Mouse (Mus musculus) frontal cortex, adult (tissue): ENCODE results near the gene Ces3a.
"Not testable (repeated sequence)": the region's sequence is repeated elsewhere in the genome, so short reads cannot be mapped to it uniquely, and the experiment has no call there.

ENCODE experiments used
- ATAC-seq: cut with Nextera tagmentation; 2 replicates; pipeline ENCODE4 v1.9.2; 2017; ENCODE audit warnings: mild to moderate bottlenecking, moderate library complexity, mixed read lengths; ENCODE audit not compliant: low TSS enrichment

Ces3a gene

DNA sequence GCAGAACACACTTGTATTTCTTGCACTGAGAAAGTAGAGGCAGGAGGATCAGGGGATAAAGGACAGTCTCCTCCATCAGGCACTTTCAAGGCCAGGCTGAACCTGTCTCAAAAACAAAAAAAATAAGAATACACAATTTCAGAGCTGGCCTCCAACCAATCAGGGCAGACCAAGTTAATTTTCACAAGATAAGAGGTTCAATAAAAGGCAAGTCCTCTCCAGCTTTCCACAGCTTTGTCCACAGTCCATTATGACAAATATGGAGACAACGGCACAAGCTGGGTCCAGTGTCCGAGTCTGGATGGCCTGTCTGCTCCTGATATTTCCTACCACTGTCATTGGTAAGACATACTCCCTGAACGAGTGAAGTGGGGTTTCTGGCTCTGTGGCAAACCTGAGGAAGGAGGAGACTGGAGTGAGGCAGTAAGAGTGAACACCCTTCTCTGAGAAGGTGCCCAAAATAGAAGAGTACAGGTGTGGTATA lies at the start of gene Ces3a:
Gene Ces3a, plus strand, starts transcription at position 231 of the 484 bp plus-strand sequence.
- ATAC-seq = no peak

DNA sequence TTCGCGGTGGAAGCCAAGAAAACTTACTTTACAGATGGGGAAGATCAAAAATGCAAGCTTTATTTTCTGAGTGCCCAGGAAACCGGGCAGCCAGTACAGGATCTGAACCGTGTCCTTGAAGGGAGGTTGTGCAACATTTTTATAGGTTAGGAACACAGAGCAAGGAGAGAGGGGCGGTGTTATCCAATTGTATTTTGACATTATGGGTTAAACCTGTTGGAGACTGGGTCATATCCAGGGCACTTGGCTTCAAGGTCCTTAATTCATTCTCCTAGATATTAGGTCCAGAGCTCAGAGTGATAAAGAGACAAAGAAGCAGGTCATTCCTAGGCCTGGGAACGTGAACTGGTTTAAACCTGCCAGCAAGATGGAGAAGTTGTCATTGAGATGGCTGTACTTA lies 49.2 kb upstream of the Ces3a start:
- ATAC-seq = no peak

DNA sequence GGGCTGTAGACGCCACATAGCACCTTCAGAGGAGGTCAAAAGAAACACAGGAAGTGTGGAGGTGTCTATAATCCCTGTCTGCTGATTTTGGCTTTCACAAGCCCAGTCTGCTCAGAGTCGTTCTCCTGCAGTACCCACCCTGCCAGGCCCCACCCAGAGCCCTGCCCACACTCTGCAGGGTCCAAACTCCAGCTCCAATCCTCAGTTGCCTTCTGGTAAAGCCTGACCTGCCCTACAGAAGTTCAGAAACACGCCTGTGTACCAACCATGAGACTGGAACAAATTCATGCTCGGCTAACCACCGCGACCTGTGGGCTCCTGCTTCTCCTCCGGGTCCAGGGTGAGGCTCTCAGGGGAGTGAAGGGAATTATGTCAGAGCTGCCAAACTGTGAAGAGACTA lies 47.8 kb upstream of the Ces3a start, which contains the start of gene Ces2h:
Gene Ces2h, plus strand, starts transcription at position 268 of the 400 bp plus-strand sequence.
- no peak for ATAC-seq

DNA sequence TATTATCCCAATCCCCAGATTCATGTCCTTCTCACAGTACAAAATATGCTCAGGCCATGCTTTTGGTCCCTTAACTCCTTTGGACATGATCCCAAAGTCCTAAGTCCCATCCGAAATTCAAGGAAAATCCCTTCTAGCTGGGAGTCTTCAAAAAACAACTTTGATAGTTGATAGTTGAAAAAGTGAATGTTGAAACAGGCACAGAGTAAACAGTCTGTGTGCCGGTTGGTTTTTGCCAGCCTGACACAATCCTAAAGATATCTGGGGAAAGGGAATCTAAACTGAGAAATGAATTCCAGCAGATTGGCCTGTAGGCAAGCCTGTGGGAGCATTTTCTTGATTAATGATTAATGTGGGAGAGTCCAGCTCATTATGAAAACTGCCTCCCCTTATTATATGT lies 38.4 kb upstream of the Ces3a start:
- no peak for ATAC-seq

DNA sequence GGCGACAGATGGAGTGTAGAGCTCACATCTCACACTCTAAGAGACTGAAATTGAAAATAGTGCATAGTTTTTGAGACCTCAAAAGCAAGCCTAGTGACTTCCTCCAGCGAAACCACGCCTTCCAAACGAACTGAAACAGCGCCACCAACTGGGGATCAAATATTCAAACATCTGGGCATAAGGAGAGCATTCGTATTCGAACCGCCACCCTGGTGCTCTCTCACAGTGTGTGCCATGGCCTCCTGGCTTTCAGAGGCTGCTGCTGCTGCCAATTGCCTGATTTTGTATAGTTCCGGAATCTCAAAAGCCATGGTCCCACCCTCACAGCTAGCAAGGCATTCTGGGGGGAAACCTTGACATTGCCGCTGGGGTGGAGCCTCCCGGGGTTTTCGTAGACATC lies 37.3 kb upstream of the Ces3a start:
- ATAC-seq = no peak

DNA sequence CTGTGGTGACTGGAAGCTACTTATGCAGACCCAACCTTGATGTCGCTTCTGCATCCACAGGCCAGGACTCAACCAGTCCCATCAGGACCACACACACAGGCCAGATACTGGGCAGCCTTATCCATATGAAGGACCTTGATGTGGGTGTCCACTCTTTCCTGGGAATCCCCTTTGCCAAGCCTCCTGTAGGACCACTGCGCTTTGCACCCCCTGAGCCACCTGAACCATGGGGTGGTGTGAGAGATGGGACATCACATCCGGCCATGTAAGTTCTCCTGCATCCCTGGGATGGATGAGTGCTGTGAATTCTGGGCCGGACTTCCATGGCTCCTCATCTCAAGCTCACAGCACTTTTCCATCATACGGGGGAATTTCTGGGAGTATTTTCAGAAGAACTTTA lies 34.0 kb upstream of the Ces3a start:
- ATAC-seq = no peak

DNA sequence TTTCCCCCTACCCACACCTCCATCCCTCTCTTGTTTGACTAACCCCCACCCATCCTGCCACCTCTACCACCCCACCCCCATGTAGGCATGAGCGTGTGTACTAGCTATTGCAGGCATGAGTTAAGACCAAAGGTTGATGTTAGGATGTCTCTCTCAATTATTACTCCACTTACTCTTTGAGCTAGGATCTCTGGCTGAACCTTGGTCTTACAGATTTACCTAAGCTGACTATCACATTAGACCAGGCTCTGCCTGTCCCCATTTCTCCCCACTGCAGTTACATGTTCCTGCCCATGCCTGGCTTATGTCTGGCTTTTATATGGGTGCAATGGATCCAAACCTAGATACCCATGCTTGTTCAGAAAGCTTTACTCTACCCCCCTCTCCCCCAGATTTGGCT lies 26.4 kb upstream of the Ces3a start:
- ATAC-seq = no peak

DNA sequence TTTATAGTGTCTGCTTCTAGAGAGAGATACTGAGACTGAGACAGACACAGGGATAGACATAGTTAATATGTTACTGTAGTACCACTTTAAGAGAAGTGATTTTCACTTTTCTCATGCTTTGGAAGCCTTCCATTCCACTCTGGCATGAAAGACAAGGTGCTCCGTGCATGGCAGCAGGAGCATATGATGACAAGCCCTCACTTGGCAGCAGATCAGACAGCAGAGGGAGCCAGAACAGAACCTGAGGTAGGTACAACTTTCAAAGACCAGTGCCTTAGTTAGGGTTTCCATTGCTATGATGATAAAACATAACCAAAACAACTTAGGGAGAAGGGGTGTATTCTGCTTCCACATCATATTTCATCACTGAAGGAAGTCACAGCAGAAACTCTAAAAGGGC lies 25.3 kb upstream of the Ces3a start:
- no peak for ATAC-seq

DNA sequence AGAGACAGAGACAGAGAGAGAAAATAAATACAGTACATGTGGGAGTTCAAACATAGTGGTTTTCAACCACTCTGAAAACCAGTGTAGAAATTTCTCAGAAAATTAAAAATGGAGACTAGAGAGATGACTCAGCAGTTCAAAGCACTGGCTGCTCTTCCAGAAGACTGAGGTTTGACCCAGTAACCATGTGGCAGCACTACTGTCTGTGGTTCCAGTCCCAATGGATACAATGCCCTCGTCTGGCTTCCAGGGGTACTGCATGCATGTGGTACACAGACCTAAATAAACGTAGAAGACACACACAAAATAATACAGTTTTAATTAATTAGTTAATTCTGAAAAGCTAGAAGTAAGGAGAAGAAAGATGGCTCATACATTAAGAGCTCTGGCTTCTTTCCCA lies 23.4 kb upstream of the Ces3a start:
- ATAC-seq = no peak

DNA sequence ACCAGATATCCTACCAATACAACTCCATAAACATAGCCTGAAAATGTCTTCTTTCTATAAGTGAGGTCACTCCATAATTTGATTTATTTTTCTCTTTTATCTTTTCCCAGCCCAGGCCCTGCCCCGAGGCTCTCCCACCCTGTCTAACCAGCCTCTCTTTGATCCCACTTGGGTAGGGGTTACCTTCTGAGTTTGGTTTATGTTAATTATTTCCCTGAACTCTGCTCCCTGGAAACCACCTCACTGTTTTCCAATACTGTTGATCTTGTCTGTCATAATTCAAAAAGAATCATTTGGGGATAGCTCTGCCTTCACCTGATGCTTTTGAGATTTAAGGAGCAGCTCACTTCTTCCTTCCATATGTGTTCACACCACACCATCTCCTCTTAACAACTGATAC lies 4.9 kb upstream of the Ces3a start:
- ATAC-seq = no peak

DNA sequence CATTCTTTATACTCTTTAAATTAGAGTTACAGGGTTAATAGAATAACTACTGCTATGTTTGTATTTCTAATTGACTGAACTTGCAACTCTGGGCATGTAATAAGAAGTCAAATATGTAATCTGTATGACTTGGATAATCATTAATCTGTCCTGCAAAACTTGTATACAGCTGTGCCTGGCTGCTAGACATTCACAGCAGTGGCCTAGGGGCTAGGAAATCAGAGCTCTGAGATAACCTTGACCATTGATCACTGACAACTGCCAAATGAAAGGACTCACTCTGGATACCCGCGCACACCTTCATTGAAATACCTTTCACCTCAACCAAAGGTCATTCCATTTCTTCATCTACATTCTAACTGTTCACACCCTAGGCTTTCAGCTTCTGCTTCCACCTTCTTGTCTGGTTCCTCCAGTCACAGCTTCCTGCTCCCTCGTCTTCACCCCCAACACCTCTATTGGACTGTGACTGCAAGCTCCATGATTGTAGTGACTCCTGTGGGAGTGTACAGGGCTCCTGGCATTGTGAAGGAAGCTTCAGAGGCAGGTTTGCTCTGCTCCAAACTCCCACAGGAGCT lies 2.5 kb upstream of the Ces3a start:
- ATAC-seq = no peak

DNA sequence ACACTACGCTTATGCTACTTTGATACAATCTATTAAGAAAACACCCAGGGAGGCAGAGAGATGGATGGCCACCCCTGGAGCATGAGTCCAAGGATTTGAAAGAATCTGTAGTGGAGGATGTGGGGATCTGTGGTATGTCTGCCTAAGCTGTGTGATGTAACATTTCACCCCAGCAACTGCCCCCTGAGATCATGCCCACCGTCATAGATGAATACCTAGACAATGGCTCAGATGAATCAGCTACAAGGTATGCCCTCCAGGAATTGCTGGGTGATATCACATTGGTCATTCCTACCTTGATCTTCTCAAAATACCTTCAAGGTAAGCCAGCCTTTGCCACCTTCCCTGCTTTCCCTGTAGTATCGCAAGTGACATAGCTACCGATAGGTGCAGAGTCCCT lies 7.8 kb downstream of the Ces3a start:
- ATAC-seq = no peak

DNA sequence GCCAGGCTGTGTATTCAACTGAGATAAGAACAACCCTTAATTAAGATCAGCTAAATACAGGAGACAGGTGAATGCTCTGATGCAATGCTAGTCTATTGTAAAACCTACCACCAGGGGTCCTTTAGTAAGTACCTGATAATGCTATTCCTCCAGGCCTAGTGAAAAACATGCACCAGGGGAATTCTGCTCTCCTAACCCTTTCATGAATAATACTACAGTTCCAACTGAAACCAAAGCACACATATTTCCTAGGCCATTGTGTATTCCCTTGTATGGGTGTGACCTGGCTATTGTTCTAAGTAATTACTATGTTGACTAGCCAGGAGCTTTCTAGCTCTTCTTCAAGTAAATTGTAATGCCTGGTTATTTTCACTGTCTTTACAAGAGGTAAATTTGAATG lies 11.7 kb downstream of the Ces3a start:
- no peak for ATAC-seq

DNA sequence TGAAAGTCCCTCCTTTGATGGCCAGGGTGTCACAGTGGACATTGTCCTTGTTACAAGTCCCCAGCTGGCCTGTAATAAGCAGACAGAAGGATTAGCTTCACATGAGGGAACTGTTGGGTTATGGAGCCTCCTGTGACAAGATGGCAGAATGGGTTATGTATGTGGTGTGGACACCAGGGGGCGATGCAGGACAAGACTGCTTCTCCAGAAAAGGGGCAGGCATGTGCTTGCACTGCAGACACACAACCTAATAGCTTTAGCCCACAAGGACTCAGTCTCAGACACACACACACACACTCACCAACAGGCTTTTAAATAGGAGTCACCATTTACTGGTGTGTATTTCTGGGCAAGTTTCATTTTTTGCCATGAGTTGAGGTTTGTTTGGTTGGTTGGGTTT lies 18.4 kb downstream of the Ces3a start:
- no peak for ATAC-seq

DNA sequence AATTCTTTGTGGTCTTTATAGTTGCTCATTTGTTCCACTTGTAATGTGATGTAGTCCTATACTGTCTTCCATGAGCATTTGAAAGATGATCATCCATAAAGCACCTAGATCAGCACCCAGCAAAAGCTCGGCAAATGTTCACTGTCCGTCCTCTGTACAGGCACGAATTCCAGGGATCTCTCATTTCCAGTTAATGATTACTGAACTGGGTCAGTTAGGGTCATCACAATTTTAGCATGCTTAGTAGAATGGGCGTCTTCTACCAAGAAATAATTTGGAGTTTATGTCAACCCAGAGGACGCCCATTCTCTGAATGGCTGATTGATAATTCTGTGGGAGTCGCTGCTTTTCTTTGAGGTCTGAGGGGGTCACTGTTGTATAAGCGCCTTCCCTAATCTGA lies 19.5 kb downstream of the Ces3a start:
- not testable (repeated sequence) for ATAC-seq

DNA sequence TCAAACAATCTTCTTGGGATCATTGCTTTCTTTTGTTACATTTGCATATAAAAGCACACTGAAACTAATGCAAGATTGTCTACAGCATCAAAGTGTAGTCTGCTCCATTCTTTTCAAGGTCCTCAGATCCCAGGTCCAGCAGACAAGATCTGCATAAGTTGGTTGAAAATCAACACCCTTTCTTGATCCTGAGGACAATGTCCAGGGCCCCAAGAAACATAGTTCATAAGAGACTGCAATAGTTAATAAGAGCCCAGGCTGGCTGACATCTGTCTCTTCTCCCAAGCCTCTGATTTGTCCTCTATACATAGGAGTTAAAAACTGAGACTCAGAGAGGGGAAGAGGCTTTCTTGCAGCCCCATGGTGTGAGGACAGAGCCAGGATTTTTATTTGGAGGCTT lies 20.6 kb downstream of the Ces3a start:
- no peak for ATAC-seq

DNA sequence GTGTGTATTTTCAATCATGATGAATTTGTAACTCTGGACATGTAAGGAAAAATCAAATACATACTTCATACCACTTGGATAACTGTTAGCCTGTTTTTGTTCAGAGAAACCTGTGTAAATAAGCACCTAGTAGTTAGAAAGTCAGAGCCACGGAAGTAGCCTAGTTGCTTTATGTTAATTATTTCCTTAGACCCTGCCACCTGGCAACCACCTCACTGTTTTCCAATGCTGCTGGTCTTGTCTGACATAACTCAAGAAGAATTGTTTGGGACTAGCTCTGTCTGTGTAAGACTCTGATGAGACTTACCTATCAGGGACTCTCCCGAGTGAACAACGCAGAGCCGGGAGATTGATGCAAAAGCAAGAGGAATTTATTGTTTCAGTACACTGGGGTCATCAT lies 28.2 kb downstream of the Ces3a start:
- ATAC-seq = no peak

DNA sequence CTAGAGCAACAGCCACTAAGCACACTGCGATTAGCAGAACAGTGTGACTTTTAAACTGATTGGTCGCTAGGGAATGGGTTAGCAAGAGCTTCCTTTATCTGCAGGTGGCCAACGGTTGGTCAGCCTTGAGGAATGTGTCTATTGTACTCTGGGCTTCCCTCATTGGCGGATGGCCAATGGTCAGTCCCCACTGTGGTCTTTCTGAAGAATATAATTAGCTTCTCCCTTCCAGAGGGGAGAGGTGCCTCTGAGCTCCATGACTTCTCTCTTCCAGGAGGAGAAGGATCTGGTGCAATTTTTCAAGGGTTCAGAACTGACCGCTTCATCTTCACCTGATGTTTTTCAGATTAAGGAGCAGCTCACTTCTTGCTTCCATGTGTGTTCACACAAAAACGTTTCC lies 28.7 kb downstream of the Ces3a start:
- ATAC-seq = no peak

DNA sequence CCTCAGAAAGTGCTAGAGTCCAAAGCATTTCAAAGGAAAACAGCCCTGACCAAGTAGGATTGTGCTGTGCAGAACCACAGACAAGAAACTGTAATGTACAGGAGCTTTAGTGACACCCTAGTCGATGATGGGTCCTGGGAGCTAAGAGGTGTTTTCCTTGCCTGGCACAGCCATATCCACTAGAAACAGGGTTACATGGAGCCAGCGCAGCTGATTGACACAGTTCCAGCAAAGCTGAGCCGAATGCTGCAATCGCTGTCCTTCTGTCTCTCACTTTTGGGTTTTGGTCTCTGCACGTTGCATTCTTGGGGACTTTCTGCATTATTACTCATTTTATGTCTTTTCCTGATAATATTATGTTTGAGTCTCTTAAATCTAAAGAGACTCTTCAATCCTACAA lies 30.2 kb downstream of the Ces3a start:
- ATAC-seq = no peak

DNA sequence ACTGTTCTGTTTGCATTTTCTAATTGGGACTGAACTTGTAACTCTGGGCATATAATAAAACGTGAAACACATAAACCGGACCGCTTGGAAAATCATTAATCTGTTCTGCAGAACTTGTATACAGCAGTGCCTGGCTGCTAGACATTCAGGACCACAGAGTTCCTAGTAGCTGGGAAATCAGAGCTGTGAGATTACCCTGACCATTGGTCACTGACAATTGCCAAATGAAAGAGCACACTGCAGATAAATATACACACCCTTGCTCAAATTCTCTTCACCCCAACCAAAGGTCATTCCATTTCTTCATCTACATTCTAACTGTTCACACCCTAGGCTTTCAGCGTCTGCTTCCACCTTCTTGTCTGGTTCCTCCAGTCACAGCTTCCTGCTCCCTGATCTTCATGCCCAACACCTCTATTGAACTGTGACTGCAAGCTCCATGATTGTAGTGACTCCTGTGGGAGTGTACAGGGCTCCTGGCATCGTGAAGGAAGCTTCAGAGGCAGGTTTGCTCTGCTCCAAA lies 32.5 kb downstream of the Ces3a start:
- no peak for ATAC-seq

DNA sequence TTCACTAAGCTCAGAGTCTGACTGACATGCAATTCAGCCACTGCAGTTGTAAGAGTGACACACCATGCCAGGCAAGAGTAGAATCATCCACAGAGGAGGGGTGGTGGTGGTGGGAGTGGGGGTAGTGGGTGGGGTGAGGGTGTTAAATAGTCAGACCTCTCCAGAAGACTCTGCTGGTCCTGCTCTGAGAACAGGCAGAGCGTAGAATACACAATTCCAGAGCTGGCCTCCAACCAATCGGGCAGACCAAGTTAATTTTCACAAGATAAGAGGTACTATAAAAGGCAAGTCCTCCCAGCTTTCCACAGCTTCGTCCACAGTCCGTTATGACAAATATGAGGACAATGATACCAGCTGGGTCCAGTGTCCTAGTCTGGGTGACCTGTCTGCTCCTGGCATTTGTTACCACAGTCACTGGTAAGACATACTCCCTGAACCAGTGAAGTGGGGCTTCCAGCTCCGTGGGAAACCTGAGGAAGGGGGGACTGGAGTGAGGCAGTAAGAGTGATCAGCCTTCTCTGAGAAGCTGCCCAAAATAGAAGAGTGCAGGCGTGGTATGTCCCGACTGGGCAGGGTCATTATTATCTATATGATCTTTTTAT lies 35.1 kb downstream of the Ces3a start, which contains the start of gene Ces3b:
Gene Ces3b, plus strand, starts transcription at position 305 of the 602 bp plus-strand sequence.
- ATAC-seq = no peak

DNA sequence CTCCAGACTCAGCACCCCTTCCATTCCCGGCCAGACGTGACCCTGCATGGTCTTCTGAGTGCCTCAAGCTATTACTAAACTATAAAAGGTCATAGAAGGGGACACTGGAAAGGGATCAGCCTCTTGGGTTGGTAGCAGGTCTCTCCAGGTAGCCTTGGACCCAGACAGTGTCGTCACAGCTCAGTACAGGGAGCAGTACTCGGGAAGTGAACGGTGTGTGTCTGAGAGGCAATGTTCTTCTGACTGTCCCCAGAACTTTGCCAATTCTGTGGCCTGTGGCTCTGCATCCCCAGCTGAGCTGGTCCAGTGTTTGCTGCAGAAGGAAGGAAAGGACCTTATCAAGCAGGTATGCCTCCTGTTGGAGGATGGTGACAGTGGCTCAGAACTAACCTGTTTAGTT lies 39.8 kb downstream of the Ces3a start:
- not testable (repeated sequence) for ATAC-seq

DNA sequence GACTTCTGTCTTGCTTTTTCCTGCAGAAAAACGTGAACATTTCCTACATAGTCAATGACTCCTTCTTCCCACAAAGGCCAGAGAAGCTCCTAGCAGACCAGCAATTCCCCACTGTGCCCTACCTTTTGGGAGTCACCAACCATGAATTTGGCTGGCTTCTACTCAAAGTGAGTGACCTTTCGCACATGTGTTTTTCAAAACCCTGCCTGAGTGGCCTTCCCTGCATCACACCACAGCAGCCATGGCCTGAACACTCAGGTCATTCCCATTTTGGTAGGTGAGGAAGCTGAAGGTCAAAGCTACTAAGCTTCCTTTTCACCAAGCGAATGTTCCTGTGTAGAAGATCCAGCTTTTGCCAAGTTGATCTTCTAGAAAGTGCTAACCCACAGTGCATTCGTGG lies 40.2 kb downstream of the Ces3a start:
- ATAC-seq = no peak

DNA sequence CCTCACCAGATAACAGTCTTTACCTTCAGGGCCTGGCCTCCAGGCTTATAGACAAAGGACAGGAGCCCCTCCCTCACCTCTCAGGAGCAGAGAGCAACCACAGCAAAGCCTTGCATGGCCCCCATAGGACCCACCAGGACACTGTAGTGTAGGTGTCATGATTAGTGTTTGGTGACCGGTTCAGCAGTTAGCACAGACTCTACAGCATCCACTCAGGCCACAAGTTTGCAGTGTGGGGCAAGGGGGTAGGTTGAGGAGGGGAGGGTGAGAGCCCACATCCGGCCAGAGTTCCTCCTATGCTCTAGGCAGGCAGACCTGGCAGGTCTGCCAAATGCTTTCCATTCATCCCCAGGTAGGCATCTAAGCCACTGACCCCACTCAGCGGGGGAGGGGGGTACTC lies 45.6 kb downstream of the Ces3a start:
- ATAC-seq = no peak
